Comparison of ENCODE assay signal across 8 mouse cellular contexts in genomic region chr4:110021956-110022625, GRCm38 (mm10). TPM values are rescaled to one million over a fixed set of nuclear protein-coding genes. Genes with fewer than 3 reads are reported as not detected.
DNase-seq lines count a peak whose midpoint lies in the region; ATAC-seq and TF ChIP-seq lines count a peak whose summit lies in the region.

No protein-coding gene starts in this region.

- peak; percentile 72 for ATAC-seq in Patski
- ATAC-seq in hindbrain, postnatal 0 days = peak; percentile 77
- ATAC-seq in megakaryocyte, adult 5-6 weeks (ENCODE audit: poor library complexity, severe bottlenecking) = peak; percentile 73

- 16% methylated on average over 25 of the region's 25 CpGs for WGBS in hindbrain, postnatal 0 days

- H3K27ac ChIP-seq in hindbrain, postnatal 0 days = 0 out of 2 replicates have a peak overlapping the region, but pooled peaks have one; percentile 15

- POLR2A ChIA-PET in Patski (lab: Charles Lee) = interaction anchor here (0.6 kb wide), 1 partner anchor 21 kb away, joined by 3 read pairs; no protein-coding TSS in a partner anchor

- no peaks in the 10 kb centered on the region for H3K4me1 ChIP-seq in hindbrain, postnatal 0 days (ENCODE audit: insufficient read depth, low read length)

- peak; percentile 95 for TF ChIP-seq CTCF in Patski (IDR thresholded peaks at IDR 0.05)
- peak; percentile 98 for TF ChIP-seq CTCF in hindbrain, postnatal 0 days (IDR thresholded peaks at IDR 0.05; ENCODE audit: low read depth)

- H3K4me3 ChIP-seq in hindbrain, postnatal 0 days (ENCODE audit: low read length) = peak overlapping the region; percentile 21; the same call in 1 of the 2 replicates

- peak; percentile 17 for DNase-seq in Patski (ENCODE audit: low read depth, low spot score)
- peak; percentile 34 for DNase-seq in cerebellum, adult 9-11 months
- DNase-seq in frontal cortex, postnatal 25 days (ENCODE audit: low spot score in 2 of 2) = peak; percentile 83 to 92
- DNase-seq in hindbrain, postnatal 0 days (ENCODE audit: low spot score) = peak; percentile 86
- DNase-seq in left cerebral cortex, adult 11 months (ENCODE audit: low spot score) = peak; percentile 57
- peak; percentile 79 for DNase-seq in right cerebral cortex, adult 18-20 months
- DNase-seq in urinary bladder, postnatal 10 days (ENCODE audit: low spot score) = peak; percentile 36

- in situ Hi-C loops in Patski (cut with MboI; ENCODE audit: low pct_unique_long_range_greater_than_20kb) = loop anchor here (25.0 kb wide), 1 partner anchor 510 kb away; no protein-coding TSS in a partner anchor

- H3K9ac ChIP-seq in hindbrain, postnatal 0 days (replicated peaks; ENCODE audit: low read length) = no peak overlapping the region

- H3K4me2 ChIP-seq in hindbrain, postnatal 0 days (ENCODE audit: low read depth, low read length) = peak overlapping the region; percentile 44

- H3K27me3 ChIP-seq in Patski = no peaks in the 10 kb centered on the region
- H3K27me3 ChIP-seq in hindbrain, postnatal 0 days (ENCODE audit: insufficient read depth, low read length) = no peaks in the 10 kb centered on the region

- CTCF ChIA-PET in Patski (lab: Charles Lee) = interaction anchor here (0.8 to 1.8 kb wide), 8 partner anchors 33 to 317 kb away, joined by 3 to 6 read pairs (median 3); no protein-coding TSS in a partner anchor

- H3K36me3 ChIP-seq in hindbrain, postnatal 0 days (ENCODE audit: insufficient read depth, low read length) = no peaks in the 10 kb centered on the region

- no peaks in the 10 kb centered on the region for H3K9me3 ChIP-seq in hindbrain, postnatal 0 days (ENCODE audit: low read length)

RNA-seq across cellular contexts. Expression of gene Dmrta2, which starts 44.2 kb away (rescaled TPM):
- 13.5 TPM for polyA plus RNA-seq in Patski (2021)
- 1.2 and 2.0 TPM in 2 replicates for total RNA-seq in hindbrain, postnatal 0 days (2014; rRNA removed)
- polyA plus RNA-seq in hindbrain, postnatal 0 days (2015; fragmentation: Nextera tagmentation; extraction: Ambion mirVana) = 0.06 and 0.08 TPM in 2 replicates
- total RNA-seq in megakaryocyte, adult 5-6 weeks (2015) = 0.14 TPM in 1 of 2 replicates, not detected in the other
- total RNA-seq in megakaryocyte, adult 5-6 weeks (2017) = not detected in 2 replicates

Comparison
In these comparisons a context has a peak if more than half of its experiments do, and no peak if none do; other contexts are left out.
1. Peak in every context shown above with its lines: DNase-seq, ATAC-seq, H3K4me3 ChIP-seq and H3K27ac ChIP-seq.
2. DNase-seq: peak in every context shown above with its lines; median percentile 88 in frontal cortex, postnatal 25 days; 86 in hindbrain, postnatal 0 days; 79 in right cerebral cortex, adult 18-20 months; 57 in left cerebral cortex, adult 11 months; 36 in urinary bladder, postnatal 10 days; 34 in cerebellum, adult 9-11 months; 17 in Patski.